Mouse (Mus musculus): ENCODE measurements at regions not wholly inside any gene's neighbourhood (a gene's known extent, or its start where the extent isn't known, plus 50 kb on each side); places are given as distances from the start of the nearest gene placed in this dataset.

- TF ChIP-seq GATA1 (IDR thresholded peaks at IDR 0.05; ENCODE audit: low read length): no peak
- no peak for TF ChIP-seq TAL1 (IDR thresholded peaks at IDR 0.05; ENCODE audit: low read length)
Measured at GRCm38 (mm10) chr12:77071700-77072099, 109.7 kb upstream of the Max start.

Measured in erythroblast, embryonic 14.5 days (primary cell).